Mouse (Mus musculus) embryo, embryonic 11.5 days (tissue): Measurements from ENCODE around the gene Itgb2l.
A peak's percentile ranks its signal among the peaks of the same experiment; 100 is the strongest.

Experiments used
- DNase-seq: peaks from one replicate; pipeline ENCODE4 v3.0.0-alpha.2; 2012; ENCODE audit warnings: low read depth, low spot score

Gene Itgb2l

GRCm38 (mm10) chr16:96429046-96429445 lies 14.4 kb downstream of the Itgb2l start:
- DNase-seq = no peak

DNA sequence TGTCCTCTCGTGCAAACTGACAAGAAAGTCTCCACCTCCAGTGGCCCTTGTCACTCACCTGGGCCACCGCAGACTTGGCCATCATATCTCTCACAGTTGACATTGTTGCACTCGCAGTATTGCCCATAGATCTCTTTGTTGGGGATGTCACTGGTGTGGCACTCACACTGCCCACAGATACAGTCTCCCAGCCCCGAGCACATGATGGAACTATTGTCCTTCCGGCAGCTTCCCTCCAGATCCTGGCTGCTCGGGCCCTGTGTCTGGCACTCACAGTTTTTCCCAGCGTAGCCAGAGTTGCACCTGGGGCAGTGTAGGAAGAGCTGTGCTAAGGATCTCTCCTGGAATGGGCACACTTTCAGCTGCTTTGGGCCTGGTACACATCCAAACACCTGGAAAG lies 16.7 kb downstream of the Itgb2l start:
- DNase-seq = no peak

GRCm38 (mm10) chr16:96425044-96425443 lies 18.4 kb downstream of the Itgb2l start:
- DNase-seq = no peak

DNA sequence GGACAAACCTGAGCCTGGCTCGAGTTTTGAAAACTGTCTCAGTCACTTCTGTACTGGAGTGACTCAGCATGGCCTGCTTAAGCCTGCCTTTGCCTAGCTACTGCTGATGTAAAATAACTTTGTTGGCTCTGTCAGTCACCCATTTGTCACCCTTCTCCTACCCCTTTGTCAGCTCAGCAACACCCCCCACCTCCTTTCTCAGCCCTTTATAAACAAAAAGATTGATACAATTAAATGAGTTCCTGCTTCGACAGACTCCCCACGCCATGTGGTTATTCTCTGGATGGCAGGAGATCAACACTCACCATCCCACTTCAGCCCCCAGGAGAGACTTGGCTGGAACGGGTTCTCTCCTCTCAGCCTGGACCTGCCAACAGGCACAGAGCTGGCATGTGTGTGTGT lies 35.4 kb downstream of the Itgb2l start:
- no peak for DNase-seq

DNA sequence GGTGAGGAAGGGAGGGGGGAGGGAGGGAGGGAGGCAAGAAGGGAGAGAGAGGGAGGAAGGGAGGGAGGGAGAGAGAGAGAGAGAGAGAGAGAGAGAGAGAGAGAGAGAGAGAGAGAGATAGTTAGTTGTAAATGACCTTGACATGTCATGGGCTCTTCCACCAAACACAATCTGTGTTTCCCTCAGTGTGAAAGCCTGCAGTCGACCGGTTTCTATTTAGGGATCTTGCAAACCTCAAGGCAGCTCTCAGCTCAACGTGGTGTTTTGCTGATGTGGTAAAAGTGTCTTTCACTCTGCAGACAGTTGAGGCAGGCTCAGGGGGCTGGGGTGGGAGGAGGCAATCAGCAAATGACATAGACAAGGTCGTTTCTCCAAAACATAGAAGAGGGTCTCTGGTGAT lies 37.1 kb downstream of the Itgb2l start:
- no peak for DNase-seq

GRCm38 (mm10) chr16:96402294-96402693 lies 41.1 kb downstream of the Itgb2l start:
- no peak for DNase-seq

DNA sequence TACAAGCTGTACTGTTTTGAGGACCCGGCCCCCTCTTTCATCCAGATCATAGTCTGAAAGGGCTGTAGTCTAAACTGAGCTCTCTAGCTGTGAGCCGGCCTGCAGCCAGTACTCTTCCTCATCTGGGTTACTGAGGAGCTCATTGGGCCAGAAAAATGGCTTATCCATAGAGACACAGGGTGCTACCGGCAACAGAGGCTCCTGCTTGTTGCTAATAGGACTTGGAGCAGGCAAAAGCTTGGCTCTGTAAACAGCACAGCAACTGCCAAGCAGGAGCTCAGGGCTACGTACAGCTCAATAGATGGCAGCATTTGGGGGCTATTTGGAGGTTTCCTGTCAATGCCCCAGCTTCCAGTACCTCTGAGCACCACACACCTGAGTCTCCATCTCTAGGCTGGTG lies 43.4 kb downstream of the Itgb2l start:
- DNase-seq = no peak

DNA sequence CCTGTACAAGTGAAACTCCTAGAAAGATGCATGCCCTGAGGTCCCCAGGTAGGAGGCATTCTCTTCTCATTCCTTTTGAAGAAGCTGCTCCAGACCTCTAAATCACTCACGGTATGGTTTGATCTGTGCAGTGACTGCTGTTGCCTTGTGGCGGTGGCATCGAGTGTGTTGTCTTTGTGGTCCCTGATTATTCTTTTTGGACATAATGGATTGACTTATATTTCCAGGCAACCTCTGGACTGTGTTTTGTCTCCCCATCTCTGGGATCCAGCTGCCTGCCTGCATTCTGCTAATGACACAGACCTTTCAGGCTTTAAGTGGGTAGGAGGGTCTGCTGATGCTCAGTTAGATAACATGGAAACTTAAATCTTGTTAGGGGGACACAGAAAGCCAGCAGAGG lies 44.6 kb downstream of the Itgb2l start:
- DNase-seq = no peak

DNA sequence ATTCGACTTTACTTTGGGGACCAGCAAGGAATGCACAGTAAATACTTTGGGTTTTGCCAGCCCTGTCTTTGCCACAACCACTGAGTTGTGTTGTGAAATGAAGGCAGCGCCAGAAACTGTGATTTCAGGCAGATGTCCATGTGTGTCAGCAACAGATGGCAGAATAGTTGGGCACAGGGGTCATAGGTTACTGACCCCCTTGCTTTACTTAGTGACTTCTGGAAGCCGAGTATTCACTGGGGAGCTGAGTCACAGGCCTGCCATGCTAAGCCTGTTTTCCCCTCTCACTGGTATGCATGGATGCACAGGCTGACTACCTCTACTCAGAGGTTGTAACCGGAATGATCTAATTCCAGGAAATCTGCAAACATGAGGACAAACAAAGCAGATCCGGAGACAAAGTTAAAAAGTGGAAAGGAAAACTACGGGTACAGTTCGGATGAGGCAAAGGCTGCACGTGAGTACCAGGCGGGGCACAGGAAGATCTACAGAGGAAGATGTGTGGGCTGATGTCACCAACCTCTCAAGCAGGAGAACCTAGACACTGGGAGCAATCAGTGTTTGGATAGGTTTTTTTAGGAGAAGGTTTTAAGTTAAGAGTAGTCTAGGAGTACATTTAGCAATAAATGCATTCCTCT lies 47.3 kb downstream of the Itgb2l start:
- no peak for DNase-seq

- no peak for DNase-seq
Measured at GRCm38 (mm10) chr16:96395516-96395915, 47.9 kb downstream of the Itgb2l start.

DNA sequence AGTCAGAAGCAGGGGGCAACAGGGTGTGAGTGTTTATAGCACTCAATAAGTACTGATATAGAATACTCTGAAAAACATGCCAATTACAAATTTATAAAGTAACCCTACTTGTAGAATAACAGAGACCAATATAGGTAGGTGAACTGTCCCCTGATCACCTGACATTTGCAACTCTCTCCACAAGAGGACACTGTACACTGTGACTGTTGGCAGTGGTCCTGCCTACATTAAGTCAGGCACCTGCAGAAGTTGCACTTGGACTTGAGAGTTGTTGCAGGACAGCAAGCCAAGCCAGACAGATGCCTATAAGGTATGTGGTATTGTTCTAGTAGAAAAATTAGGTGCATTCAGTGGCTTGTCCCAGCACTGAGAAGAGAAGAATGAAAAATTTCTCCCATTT lies 52.3 kb downstream of the Itgb2l start:
- DNase-seq = no peak

- DNase-seq = no peak
Measured at GRCm38 (mm10) chr16:96388481-96388880, 54.9 kb downstream of the Itgb2l start.

DNA sequence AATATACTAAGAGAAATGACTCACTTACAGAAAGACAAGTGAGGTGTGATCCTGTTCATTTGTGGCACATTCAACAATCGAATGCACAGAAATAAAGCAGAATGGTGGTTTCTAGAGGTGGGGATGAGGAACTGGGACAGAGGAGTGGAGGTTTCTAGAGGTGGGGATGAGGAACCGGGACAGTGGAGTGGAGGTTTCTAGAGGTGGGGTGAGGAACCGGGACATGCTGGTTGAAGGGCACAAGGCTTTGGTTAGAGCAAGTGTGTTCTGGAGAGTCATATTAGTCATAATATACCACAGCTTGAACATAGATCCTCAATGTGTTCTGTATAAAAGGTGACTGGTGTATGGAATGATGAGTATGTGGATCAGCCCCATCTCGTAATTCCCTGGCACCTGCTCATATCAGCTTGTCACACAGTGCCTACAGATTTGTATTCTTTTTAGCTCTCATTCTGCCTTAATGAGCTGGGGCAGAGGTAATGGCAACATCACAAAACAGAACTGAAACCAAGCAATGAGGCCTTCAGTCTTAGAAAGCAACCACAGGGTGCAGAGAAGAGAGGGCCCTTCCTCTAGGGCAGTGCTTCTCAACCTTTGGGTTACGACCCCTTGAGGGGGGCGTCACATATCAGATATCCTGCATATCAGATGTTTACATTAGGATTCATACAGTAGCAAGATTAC lies 55.6 kb downstream of the Itgb2l start:
- DNase-seq = no peak

- no peak for DNase-seq
Measured at GRCm38 (mm10) chr16:96384741-96385140, 58.7 kb downstream of the Itgb2l start.

- no peak for DNase-seq
Measured at GRCm38 (mm10) chr16:96382496-96383181, 60.8 kb downstream of the Itgb2l start.

GRCm38 (mm10) chr16:96381435-96381834 lies 62.0 kb downstream of the Itgb2l start:
- DNase-seq = no peak

GRCm38 (mm10) chr16:96378111-96378510 lies 65.3 kb downstream of the Itgb2l start:
- no peak for DNase-seq

- peak; percentile 37 for DNase-seq
Measured at GRCm38 (mm10) chr16:96376342-96376741, 67.1 kb downstream of the Itgb2l start.

- DNase-seq = no peak
Measured at GRCm38 (mm10) chr16:96375538-96375937, 67.9 kb downstream of the Itgb2l start.

- no peak for DNase-seq
Measured at GRCm38 (mm10) chr16:96372752-96373118, 70.7 kb downstream of the Itgb2l start.
